Mouse (Mus musculus): ENCODE results near the gene Sell. TPM values are rescaled to one million over a fixed set of nuclear protein-coding genes. Genes with fewer than 3 reads are reported as not detected.

The Sell gene
- polyA plus RNA-seq, 1 experiment from 2014 or later: 6.3 TPM

GRCm38 (mm10) chr1:164054800-164055199 lies 7.0 kb upstream of the Sell start:
- H3K27ac ChIP-seq: no peak overlapping the region
- WGBS: 34% methylated on average over 2 of the region's 2 CpGs
- no peak for ATAC-seq (ENCODE audit: borderline replicate concordance, extremely low read depth, low FRiP score, low TSS enrichment)

GRCm38 (mm10) chr1:164060071-164060470 lies 1.7 kb upstream of the Sell start:
- WGBS: 87% methylated on average over 4 of the region's 4 CpGs
- Histone ChIP-seq H3K36me3 (no peaks in the 10 kb centered on the region), H3K4me2 (no peak overlapping the region), H3K9me3 (no peaks in the 10 kb centered on the region), H3K27me3 (no peaks in the 10 kb centered on the region), H3K4me3 (no peak overlapping the region), H3K4me1 (no peaks in the 10 kb centered on the region), H3K9ac (no peak overlapping the region), H3K27ac (no peak overlapping the region)
- ATAC-seq (ENCODE audit: borderline replicate concordance, extremely low read depth, low FRiP score, low TSS enrichment): no peak

More at GRCm38 (mm10) chr1:164054800-164055199, 7.0 kb upstream of the Sell start:
- no peaks in the 10 kb centered on the region for H3K4me1 ChIP-seq
- H3K4me2 ChIP-seq: no peak overlapping the region
- H3K9ac ChIP-seq: no peak overlapping the region
- no peaks in the 10 kb centered on the region for H3K36me3 ChIP-seq
- no peaks in the 10 kb centered on the region for H3K27me3 ChIP-seq
- H3K4me3 ChIP-seq: no peak overlapping the region
- no peaks in the 10 kb centered on the region for H3K9me3 ChIP-seq

- no peaks in the 10 kb centered on the region for H3K4me1 ChIP-seq
- WGBS: 27% methylated on average over 4 of the region's 4 CpGs
- H3K9me3 ChIP-seq: no peaks in the 10 kb centered on the region
- no peaks in the 10 kb centered on the region for H3K27me3 ChIP-seq
- H3K4me2 ChIP-seq: no peak overlapping the region
- H3K9ac ChIP-seq: no peak overlapping the region
- H3K4me3 ChIP-seq: no peak overlapping the region
- H3K27ac ChIP-seq: no peak overlapping the region
- no peak for ATAC-seq (ENCODE audit: borderline replicate concordance, extremely low read depth, low FRiP score, low TSS enrichment)
- H3K36me3 ChIP-seq: no peaks in the 10 kb centered on the region
Observed at GRCm38 (mm10) chr1:164061278-164061677, 504 bp upstream of the Sell start.

- no peak overlapping the region for H3K27ac ChIP-seq
- no peak overlapping the region for H3K9ac ChIP-seq
- H3K27me3 ChIP-seq: no peaks in the 10 kb centered on the region
- no peaks in the 10 kb centered on the region for H3K9me3 ChIP-seq
- ATAC-seq (ENCODE audit: borderline replicate concordance, extremely low read depth, low FRiP score, low TSS enrichment): no peak
- WGBS: 27% methylated on average over 2 of the region's 2 CpGs
- no peaks in the 10 kb centered on the region for H3K4me1 ChIP-seq
- no peak overlapping the region for H3K4me3 ChIP-seq
- no peak overlapping the region for H3K4me2 ChIP-seq
- no peaks in the 10 kb centered on the region for H3K36me3 ChIP-seq
Observed at GRCm38 (mm10) chr1:164062856-164063255, 1.1 kb downstream of the Sell start.

- no peaks in the 10 kb centered on the region for H3K4me1 ChIP-seq
- WGBS: 47% methylated on average over 3 of the region's 3 CpGs
Observed at GRCm38 (mm10) chr1:164063745-164064144, 2.0 kb downstream of the Sell start.

GRCm38 (mm10) chr1:164069261-164069660 lies 7.5 kb downstream of the Sell start:
- Histone ChIP-seq H3K9me3 (no peaks in the 10 kb centered on the region), H3K36me3 (no peaks in the 10 kb centered on the region), H3K27ac (no peak overlapping the region), H3K4me3 (no peak overlapping the region), H3K9ac (no peak overlapping the region), H3K4me2 (no peak overlapping the region), H3K4me1 (no peaks in the 10 kb centered on the region), H3K27me3 (no peaks in the 10 kb centered on the region)
- no peak for ATAC-seq (ENCODE audit: borderline replicate concordance, extremely low read depth, low FRiP score, low TSS enrichment)

More at GRCm38 (mm10) chr1:164063745-164064144, 2.0 kb downstream of the Sell start:
- H3K9me3 ChIP-seq: no peaks in the 10 kb centered on the region
- no peak overlapping the region for H3K4me3 ChIP-seq
- no peaks in the 10 kb centered on the region for H3K36me3 ChIP-seq
- no peak overlapping the region for H3K9ac ChIP-seq
- no peak overlapping the region for H3K4me2 ChIP-seq
- no peak for ATAC-seq (ENCODE audit: borderline replicate concordance, extremely low read depth, low FRiP score, low TSS enrichment)
- no peak overlapping the region for H3K27ac ChIP-seq
- no peaks in the 10 kb centered on the region for H3K27me3 ChIP-seq

- ATAC-seq (ENCODE audit: borderline replicate concordance, extremely low read depth, low FRiP score, low TSS enrichment): no peak
- no peaks in the 10 kb centered on the region for H3K27me3 ChIP-seq
- no peak overlapping the region for H3K4me2 ChIP-seq
- no peaks in the 10 kb centered on the region for H3K36me3 ChIP-seq
- no peak overlapping the region for H3K9ac ChIP-seq
- H3K9me3 ChIP-seq: no peaks in the 10 kb centered on the region
- no peak overlapping the region for H3K4me3 ChIP-seq
- no peaks in the 10 kb centered on the region for H3K4me1 ChIP-seq
- WGBS: 79% methylated on average over 4 of the region's 4 CpGs
- no peak overlapping the region for H3K27ac ChIP-seq
Observed at GRCm38 (mm10) chr1:164070461-164070860, 8.7 kb downstream of the Sell start.

- Histone ChIP-seq H3K27me3 (no peaks in the 10 kb centered on the region), H3K4me2 (no peak overlapping the region), H3K36me3 (no peaks in the 10 kb centered on the region), H3K9ac (no peak overlapping the region), H3K9me3 (no peaks in the 10 kb centered on the region), H3K4me3 (no peak overlapping the region), H3K27ac (no peak overlapping the region), H3K4me1 (no peaks in the 10 kb centered on the region)
- ATAC-seq (ENCODE audit: borderline replicate concordance, extremely low read depth, low FRiP score, low TSS enrichment): no peak
- WGBS: 74% methylated on average over 7 of the region's 7 CpGs
Observed at GRCm38 (mm10) chr1:164071111-164071510, 9.3 kb downstream of the Sell start.

- Histone ChIP-seq H3K4me3 (no peak overlapping the region), H3K27ac (no peak overlapping the region), H3K4me2 (no peak overlapping the region), H3K36me3 (no peaks in the 10 kb centered on the region), H3K4me1 (no peaks in the 10 kb centered on the region), H3K9ac (no peak overlapping the region), H3K9me3 (no peaks in the 10 kb centered on the region), H3K27me3 (no peaks in the 10 kb centered on the region)
- ATAC-seq (ENCODE audit: borderline replicate concordance, extremely low read depth, low FRiP score, low TSS enrichment): no peak
- 81% methylated on average over 4 of the region's 4 CpGs for WGBS
Observed at GRCm38 (mm10) chr1:164072001-164072400, 10.2 kb downstream of the Sell start.

GRCm38 (mm10) chr1:164073091-164073490 lies 11.3 kb downstream of the Sell start:
- Histone ChIP-seq H3K9ac (no peak overlapping the region), H3K4me3 (no peak overlapping the region), H3K9me3 (no peaks in the 10 kb centered on the region), H3K4me1 (no peaks in the 10 kb centered on the region), H3K27me3 (no peaks in the 10 kb centered on the region), H3K27ac (no peak overlapping the region), H3K4me2 (no peak overlapping the region), H3K36me3 (no peaks in the 10 kb centered on the region)
- ATAC-seq (ENCODE audit: borderline replicate concordance, extremely low read depth, low FRiP score, low TSS enrichment): no peak
- WGBS: 78% methylated on average over 9 of the region's 9 CpGs

GRCm38 (mm10) chr1:164073803-164074202 lies 12.0 kb downstream of the Sell start:
- ATAC-seq (ENCODE audit: borderline replicate concordance, extremely low read depth, low FRiP score, low TSS enrichment): no peak
- no peaks in the 10 kb centered on the region for H3K4me1 ChIP-seq
- no peaks in the 10 kb centered on the region for H3K36me3 ChIP-seq
- no peaks in the 10 kb centered on the region for H3K9me3 ChIP-seq
- WGBS: 70% methylated on average over 7 of the region's 7 CpGs
- H3K27ac ChIP-seq: no peak overlapping the region
- H3K27me3 ChIP-seq: no peaks in the 10 kb centered on the region
- H3K9ac ChIP-seq: no peak overlapping the region
- no peak overlapping the region for H3K4me3 ChIP-seq
- H3K4me2 ChIP-seq: no peak overlapping the region

- no peaks in the 10 kb centered on the region for H3K4me1 ChIP-seq
- no peaks in the 10 kb centered on the region for H3K9me3 ChIP-seq
- no peak overlapping the region for H3K4me2 ChIP-seq
- no peak overlapping the region for H3K9ac ChIP-seq
- no peak for ATAC-seq (ENCODE audit: borderline replicate concordance, extremely low read depth, low FRiP score, low TSS enrichment)
- H3K4me3 ChIP-seq: no peak overlapping the region
- no peaks in the 10 kb centered on the region for H3K27me3 ChIP-seq
- H3K27ac ChIP-seq: no peak overlapping the region
- WGBS: 82% methylated on average over 2 of the region's 2 CpGs
- H3K36me3 ChIP-seq: no peaks in the 10 kb centered on the region
Observed at GRCm38 (mm10) chr1:164074606-164075140, 12.9 kb downstream of the Sell start.

- Histone ChIP-seq H3K27ac (no peak overlapping the region), H3K9ac (no peak overlapping the region), H3K4me2 (no peak overlapping the region), H3K36me3 (no peaks in the 10 kb centered on the region), H3K9me3 (no peaks in the 10 kb centered on the region), H3K27me3 (no peaks in the 10 kb centered on the region), H3K4me1 (no peaks in the 10 kb centered on the region), H3K4me3 (no peak overlapping the region)
- 95% methylated on average over 1 of the region's 1 CpGs for WGBS
- ATAC-seq (ENCODE audit: borderline replicate concordance, extremely low read depth, low FRiP score, low TSS enrichment): no peak
Observed at GRCm38 (mm10) chr1:164075416-164075815, 13.6 kb downstream of the Sell start.
